In genomic region chr12:109871021-109871420, GRCm38 (mm10) we compare ENCODE assay signal across 22 mouse cellular contexts.
DNase-seq lines count a peak whose midpoint lies in the region; ATAC-seq lines count a peak whose summit lies in the region.
"Had no signal": no experiment of that assay in that cellular context is flagged by ENCODE, and none has a peak within 500 bp of the region (broad histone marks: within the 10 kb centered on the region; RNA-seq: fewer than 3 reads in every experiment).

No protein-coding gene starts in this region.

- no peaks in the 10 kb centered on the region for H3K4me1 ChIP-seq in neural tube, embryonic 15.5 days
- H3K4me1 ChIP-seq: embryonic facial prominence, embryonic 15.5 days; heart, embryonic 15.5 days; hindbrain, embryonic 15.5 days; limb, embryonic 13.5 days; liver, embryonic 12.5 days; midbrain, embryonic 13.5 days; neural tube, embryonic 12.5 days had no signal

- no peak for ATAC-seq in neural tube, embryonic 15.5 days (ENCODE audit: low FRiP score)
- ATAC-seq in megakaryocyte progenitor cell, adult 5-6 weeks (replicated peaks; ENCODE audit: poor library complexity): no peak
- ATAC-seq: forebrain, postnatal 0 days; liver, embryonic 12.5 days; midbrain, embryonic 13.5 days had no signal

- intact Hi-C loops in gastrocnemius, postnatal 36 days (cut with DNase I): no loop called here

- H3K4me2 ChIP-seq in neural tube, embryonic 15.5 days: no peak overlapping the region
- H3K4me2 ChIP-seq: embryonic facial prominence, embryonic 15.5 days; heart, embryonic 15.5 days; hindbrain, embryonic 15.5 days; limb, embryonic 13.5 days; liver, embryonic 12.5 days; midbrain, embryonic 13.5 days; neural tube, embryonic 12.5 days had no signal

- no peaks in the 10 kb centered on the region for H3K9me3 ChIP-seq in neural tube, embryonic 15.5 days (replicated peaks)
- H3K9me3 ChIP-seq: embryonic facial prominence, embryonic 15.5 days; heart, embryonic 15.5 days; hindbrain, embryonic 15.5 days; limb, embryonic 13.5 days; liver, embryonic 12.5 days; midbrain, embryonic 13.5 days; neural tube, embryonic 12.5 days had no signal

- H3K4me3 ChIP-seq in neural tube, embryonic 15.5 days (replicated peaks): no peak overlapping the region
- H3K4me3 ChIP-seq: embryonic facial prominence, embryonic 15.5 days; heart, adult 2 months; heart, embryonic 15.5 days; hindbrain, embryonic 15.5 days; limb, embryonic 13.5 days; liver, embryonic 12.5 days; midbrain, embryonic 13.5 days; neural tube, embryonic 12.5 days had no signal

- no peaks in the 10 kb centered on the region for H3K27me3 ChIP-seq in neural tube, embryonic 15.5 days (replicated peaks)
- H3K27me3 ChIP-seq: embryonic facial prominence, embryonic 15.5 days; heart, embryonic 15.5 days; hindbrain, embryonic 15.5 days; limb, embryonic 13.5 days; liver, embryonic 12.5 days; midbrain, embryonic 13.5 days; neural tube, embryonic 12.5 days had no signal

- no peak overlapping the region for H3K9ac ChIP-seq in neural tube, embryonic 15.5 days (replicated peaks)
- H3K9ac ChIP-seq: embryonic facial prominence, embryonic 15.5 days; forebrain, postnatal 0 days; heart, embryonic 15.5 days; hindbrain, embryonic 15.5 days; limb, embryonic 13.5 days; liver, embryonic 12.5 days; midbrain, embryonic 13.5 days; neural tube, embryonic 12.5 days had no signal

- peak; percentile 6 to 22 for DNase-seq in cerebellum, postnatal 25 days
- DNase-seq in cerebellum, adult 9-11 months: no peak
- peak; percentile 4 for DNase-seq in 3134 (ENCODE audit: extremely low read depth, insufficient read length, low spot score)
- peak; percentile 12 for DNase-seq in fibroblast of lung, adult 2 months (ENCODE audit: low read depth)
- peak; percentile 39 to 54 for DNase-seq in gastrocnemius, postnatal 36 days
- DNase-seq: adrenal gland, postnatal 10 days; forebrain, postnatal 0 days; kidney, adult 2 months; kidney, postnatal 10 days; lung, adult 2 months; lung, postnatal 14 days; thymus, postnatal 14 days had no signal

- H3K27ac ChIP-seq in neural tube, embryonic 15.5 days (replicated peaks): no peak overlapping the region
- H3K27ac ChIP-seq: embryonic facial prominence, embryonic 15.5 days; heart, adult 2 months; heart, embryonic 15.5 days; hindbrain, embryonic 15.5 days; limb, embryonic 13.5 days; liver, embryonic 12.5 days; midbrain, embryonic 13.5 days; neural tube, embryonic 12.5 days had no signal

- no peaks in the 10 kb centered on the region for H3K36me3 ChIP-seq in neural tube, embryonic 15.5 days
- H3K36me3 ChIP-seq: embryonic facial prominence, embryonic 15.5 days; heart, embryonic 15.5 days; hindbrain, embryonic 15.5 days; limb, embryonic 13.5 days; liver, embryonic 12.5 days; midbrain, embryonic 13.5 days; neural tube, embryonic 12.5 days had no signal

- WGBS in neural tube, embryonic 15.5 days: 89% methylated on average over 14 of the region's 14 CpGs
